Mouse (Mus musculus): ENCODE measurements around the gene Krt27. TPM values are rescaled to one million over a fixed set of nuclear protein-coding genes. Genes with fewer than 3 reads are reported as not detected.

Gene Krt27
- not detected in 2 replicates for polyA plus RNA-seq (2012; ENCODE audit: low replicate concordance)

DNA sequence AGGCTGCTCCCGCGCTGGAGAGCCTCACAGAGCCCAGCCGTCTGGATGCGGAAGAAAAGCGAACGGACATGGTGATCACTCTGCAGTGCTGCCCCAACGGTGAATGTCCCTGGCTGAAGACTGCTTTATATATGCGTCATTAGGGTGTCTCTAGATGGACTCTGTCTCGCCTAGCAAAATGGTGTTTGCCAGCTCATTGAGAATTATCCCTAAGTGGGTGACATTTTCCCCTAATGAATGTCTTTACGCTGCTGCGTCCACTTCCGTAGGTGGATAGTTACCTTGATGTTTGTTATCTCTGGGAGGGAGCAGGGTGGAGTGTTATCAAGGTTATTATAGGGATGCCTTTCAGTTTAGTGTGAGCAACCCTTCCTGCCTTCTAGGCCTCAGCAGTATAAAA is at the start of gene Krt27:
Gene Krt27 (minus strand): TSS at position 101 of the 400 bp plus-strand sequence.

DNA sequence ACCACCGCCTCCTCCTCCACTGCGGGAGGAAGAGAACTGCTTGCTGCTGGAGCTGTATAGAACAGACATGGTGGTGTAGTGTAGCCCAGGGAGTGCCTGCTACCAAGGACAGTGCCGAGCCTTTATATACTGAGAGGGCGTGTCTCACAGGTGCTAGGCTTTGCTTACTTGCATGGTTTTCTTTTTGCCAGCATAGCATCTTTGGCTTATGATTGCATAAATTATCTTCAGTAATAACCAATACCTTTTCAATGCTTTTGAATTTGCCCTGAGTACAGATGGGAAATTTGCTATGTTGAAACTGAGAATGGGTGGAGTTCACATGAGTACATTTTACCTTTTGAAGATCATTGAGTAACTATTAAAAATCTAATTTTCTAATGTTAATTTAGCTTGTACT is 38.4 kb upstream of the Krt27 start, which contains the start of gene Krt10:
Gene Krt10 (minus strand): TSS at position 101 of the 400 bp plus-strand sequence.

DNA sequence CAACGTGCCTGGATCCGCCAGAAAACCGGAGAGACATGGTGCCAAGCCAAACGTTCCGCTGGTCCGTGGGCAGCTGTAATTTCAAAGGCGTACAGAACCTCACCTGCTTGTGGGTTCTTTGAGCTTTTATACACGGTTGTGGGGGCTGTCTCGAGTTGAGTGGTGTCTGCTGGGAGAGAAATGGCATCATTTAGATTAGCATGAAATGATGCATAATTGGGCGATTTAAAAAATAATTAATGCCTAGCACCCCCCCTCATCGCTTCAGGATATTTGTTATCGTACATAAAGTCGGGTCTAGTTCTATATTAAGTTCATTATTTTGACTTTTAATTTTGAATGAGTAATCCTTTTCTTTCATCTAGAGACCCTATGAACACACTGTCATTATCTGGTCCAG is 23.9 kb upstream of the Krt27 start, which contains the start of gene Krt28:
Gene Krt28 (minus strand): TSS at position 101 of the 400 bp plus-strand sequence.

DNA sequence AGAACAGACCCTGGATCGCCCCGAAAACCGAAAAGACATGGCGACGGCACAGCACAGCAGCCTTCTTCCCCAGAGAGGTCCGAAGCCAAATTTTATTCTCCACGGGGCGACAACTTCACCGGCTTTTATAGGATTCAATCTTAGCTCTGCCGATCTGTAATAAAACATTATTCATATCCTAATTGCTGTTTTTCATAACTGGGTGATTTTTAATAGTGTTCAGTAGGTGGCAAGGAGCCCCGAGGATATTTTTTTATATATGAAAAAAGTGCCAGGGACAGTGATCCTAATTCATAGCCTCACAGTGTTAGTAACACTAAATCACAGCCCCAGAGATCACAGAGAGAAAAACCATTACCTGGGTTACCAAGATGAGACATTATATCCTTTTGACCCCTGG is 13.0 kb downstream of the Krt27 start, which contains the start of gene Krt26:
Gene Krt26 (minus strand): TSS at position 101 of the 400 bp plus-strand sequence.

DNA sequence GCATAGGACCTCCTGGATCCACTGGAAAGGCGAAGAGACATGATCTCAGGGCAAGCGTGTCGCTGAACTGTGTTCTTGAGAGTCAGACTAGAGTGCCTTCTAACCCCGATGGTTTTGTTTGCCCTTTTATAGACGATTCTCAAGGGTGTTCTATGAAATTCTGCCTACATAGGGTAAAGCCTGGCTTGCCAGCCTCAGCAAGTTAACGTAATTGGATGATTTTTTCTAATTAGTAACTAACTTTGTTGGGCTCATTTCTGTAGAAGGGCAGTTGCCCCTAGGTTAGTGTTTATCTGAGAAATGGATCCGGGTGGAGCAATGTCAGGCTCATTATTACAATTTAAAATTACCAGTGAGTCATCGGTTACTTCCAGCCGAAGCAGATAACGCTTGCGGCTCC is 28.1 kb downstream of the Krt27 start, which contains the start of gene Krt25:
Gene Krt25 (minus strand): TSS at position 101 of the 400 bp plus-strand sequence.

Other genes starting within 250 kb of the Krt27 start
- gene Ccr7, start 196.0 kb downstream of the Krt27 start, polyA plus RNA-seq (2012; ENCODE audit: low replicate concordance) = 3.6 and 12.3 TPM in 2 replicates
- gene Smarce1, start 120.1 kb downstream of the Krt27 start, polyA plus RNA-seq (2012; ENCODE audit: low replicate concordance) = 113 and 193 TPM in 2 replicates
- 0.25 TPM in 1 of 2 replicates, not detected in the other for gene Krt222, start 107.0 kb downstream of the Krt27 start, polyA plus RNA-seq (2012; ENCODE audit: low replicate concordance)
- not detected in 2 replicates for gene Krt24, start 65.8 kb downstream of the Krt27 start, polyA plus RNA-seq (2012; ENCODE audit: low replicate concordance)
- gene Krt25, start 28.2 kb downstream of the Krt27 start, polyA plus RNA-seq (2012; ENCODE audit: low replicate concordance) = not detected in 2 replicates
- not detected in 2 replicates for gene Krt26, start 13.1 kb downstream of the Krt27 start, polyA plus RNA-seq (2012; ENCODE audit: low replicate concordance)
- not detected in 2 replicates for gene Krt28, start 23.8 kb upstream of the Krt27 start, polyA plus RNA-seq (2012; ENCODE audit: low replicate concordance)
- gene Krt10, start 38.3 kb upstream of the Krt27 start, polyA plus RNA-seq (2012; ENCODE audit: low replicate concordance) = 1.0 and 5.4 TPM in 2 replicates
- gene Krt12, start 71.2 kb upstream of the Krt27 start, polyA plus RNA-seq (2012; ENCODE audit: low replicate concordance) = not detected in 2 replicates
- gene Krt20, start 87.0 kb upstream of the Krt27 start, polyA plus RNA-seq (2012; ENCODE audit: low replicate concordance) = not detected in 2 replicates
- not detected in 2 replicates for gene Krt23, start 142.0 kb upstream of the Krt27 start, polyA plus RNA-seq (2012; ENCODE audit: low replicate concordance)
- gene Krt39, start 170.2 kb upstream of the Krt27 start, polyA plus RNA-seq (2012; ENCODE audit: low replicate concordance) = not detected in 2 replicates
- not detected in 2 replicates for gene Krt40, start 192.1 kb upstream of the Krt27 start, polyA plus RNA-seq (2012; ENCODE audit: low replicate concordance)
- gene Krtap3-3, start 199.8 kb upstream of the Krt27 start, polyA plus RNA-seq (2012; ENCODE audit: low replicate concordance) = not detected in 2 replicates
- gene Krtap3-2, start 205.7 kb upstream of the Krt27 start, polyA plus RNA-seq (2012; ENCODE audit: low replicate concordance) = not detected in 2 replicates
- gene Gm11939, start 208.4 kb upstream of the Krt27 start, polyA plus RNA-seq (2012; ENCODE audit: low replicate concordance) = not detected in 2 replicates
- not detected in 2 replicates for gene Krtap3-1, start 215.5 kb upstream of the Krt27 start, polyA plus RNA-seq (2012; ENCODE audit: low replicate concordance)
- gene Krtap1-5, start 229.9 kb upstream of the Krt27 start, polyA plus RNA-seq (2012; ENCODE audit: low replicate concordance) = not detected in 2 replicates
- not detected in 2 replicates for gene Krtap1-4, start 232.6 kb upstream of the Krt27 start, polyA plus RNA-seq (2012; ENCODE audit: low replicate concordance)
- gene Krtap1-3, start 240.2 kb upstream of the Krt27 start, polyA plus RNA-seq (2012; ENCODE audit: low replicate concordance) = not detected in 2 replicates
- gene Krtap9-3, start 247.0 kb upstream of the Krt27 start, polyA plus RNA-seq (2012; ENCODE audit: low replicate concordance) = not detected in 2 replicates